9 mouse cellular contexts compared by ENCODE assay signal in the genomic region with DNA sequence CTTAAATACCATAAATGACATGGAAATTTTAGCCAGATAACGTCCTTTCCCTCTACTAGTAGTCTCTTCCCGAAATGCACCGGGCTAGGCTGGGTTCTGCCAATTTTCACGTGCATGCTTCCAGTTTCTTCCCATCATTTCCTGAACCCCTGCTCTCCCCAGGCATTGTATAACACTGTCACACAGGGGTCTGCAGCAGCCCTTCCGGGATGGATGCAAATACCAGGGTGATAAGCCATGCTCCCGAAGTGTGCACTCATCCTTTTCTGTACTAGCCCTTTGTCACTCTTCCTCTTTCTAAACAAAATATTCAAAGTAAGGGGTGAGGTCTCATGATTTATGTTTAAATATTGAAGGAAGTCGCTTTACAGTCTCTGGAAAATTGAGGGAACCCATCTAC. TPM values are rescaled to one million over a fixed set of nuclear protein-coding genes. Genes with fewer than 3 reads are reported as not detected.
DNase-seq lines count a peak whose midpoint lies in the region; ATAC-seq and TF ChIP-seq lines count a peak whose summit lies in the region.
"Had no signal": no experiment of that assay in that cellular context is flagged by ENCODE, and none has a peak within 500 bp of the region (broad histone marks: within the 10 kb centered on the region; RNA-seq: fewer than 3 reads in every experiment).

No protein-coding gene starts in this region.

- H3K4me3 ChIP-seq in erythroblast, embryonic 14.5 days (replicated peaks): peak overlapping the region; percentile 87
- peak overlapping the region; percentile 92 for H3K4me3 ChIP-seq in testis, adult 2 months (ENCODE audit: control insufficient read depth, low read depth, low read length)
- peak overlapping the region; percentile 81 for H3K4me3 ChIP-seq in limb, embryonic 15.5 days
- H3K4me3 ChIP-seq in stomach, postnatal 0 days (ENCODE audit: low read depth, low read length): peak overlapping the region; percentile 88
- no peak overlapping the region for H3K4me3 ChIP-seq in thymus, adult 2 months (ENCODE audit: control insufficient read depth, insufficient read depth, low read length)

- WGBS in limb, embryonic 15.5 days: 57% methylated on average over 7 of the region's 7 CpGs
- whole genome bisulfite sequencing in stomach, postnatal 0 days: 53% methylated on average over 7 of the region's 7 CpGs
- WGBS in thymus, adult 2 months: 62% methylated on average over 7 of the region's 7 CpGs

- H3K27ac ChIP-seq in testis, adult 2 months (ENCODE audit: control insufficient read depth, insufficient read depth, low read depth, low read length): no peak overlapping the region
- no peak overlapping the region for H3K27ac ChIP-seq in limb, embryonic 15.5 days
- H3K27ac ChIP-seq in stomach, postnatal 0 days (replicated peaks): no peak overlapping the region
- no peak overlapping the region for H3K27ac ChIP-seq in thymus, adult 2 months (ENCODE audit: control insufficient read depth, insufficient read depth, low read length)

- H3K4me2 ChIP-seq in limb, embryonic 15.5 days: peak overlapping the region; percentile 58
- H3K4me2 ChIP-seq in stomach, postnatal 0 days (replicated peaks; ENCODE audit: low read depth): peak overlapping the region; percentile 86

- no peaks in the 10 kb centered on the region for H3K9me3 ChIP-seq in erythroblast, embryonic 14.5 days (ENCODE audit: control insufficient read depth, low read length)
- no peaks in the 10 kb centered on the region for H3K9me3 ChIP-seq in limb, embryonic 15.5 days
- no peaks in the 10 kb centered on the region for H3K9me3 ChIP-seq in stomach, postnatal 0 days (ENCODE audit: control insufficient read depth, low read length)

- no peak for TF ChIP-seq EP300 in stomach, postnatal 0 days (optimal IDR thresholded peaks at IDR 0.05)

- intact Hi-C loops in left cerebral cortex, postnatal 36 days (cut with DNase I): loop anchor here (2.0 to 5.0 kb wide), 2 partner anchors 65 to 218 kb away; a partner anchor contains a TSS

- no peak for DNase-seq in testis, postnatal 10 days (ENCODE audit: low spot score)
- no peak for DNase-seq in stomach, postnatal 0 days (ENCODE audit: low spot score)
- no peak for DNase-seq in left cerebral cortex, postnatal 36 days (ENCODE audit: low spot score in 2 of 2)
- DNase-seq in thymus, adult 2 months: no peak
- DNase-seq: embryo, embryonic 11 days had no signal

- peaks cover 3% of the 10 kb centered on the region; the same call in 1 of the 2 replicates for H3K36me3 ChIP-seq in erythroblast, embryonic 14.5 days (ENCODE audit: control insufficient read depth)
- no peaks in the 10 kb centered on the region; the same call in 1 of the 2 replicates for H3K36me3 ChIP-seq in testis, adult 2 months (ENCODE audit: control insufficient read depth, insufficient read depth, low read length)
- H3K36me3 ChIP-seq in limb, embryonic 15.5 days: 0 out of 2 replicates have a peak, but pooled peaks cover 3% of the 10 kb centered on the region
- H3K36me3 ChIP-seq in stomach, postnatal 0 days (ENCODE audit: control insufficient read depth, insufficient read depth, low read length): no peaks in the 10 kb centered on the region
- no peaks in the 10 kb centered on the region for H3K36me3 ChIP-seq in thymus, adult 2 months (ENCODE audit: control insufficient read depth, insufficient read depth, low read length)

- TF ChIP-seq POLR2A in testis, adult 2 months (IDR thresholded peaks at IDR 0.05; ENCODE audit: control insufficient read depth, low read depth, low read length): no peak
- no peak for TF ChIP-seq POLR2A in thymus, adult 2 months (IDR thresholded peaks at IDR 0.05; ENCODE audit: control insufficient read depth, extremely low read depth, insufficient read depth, low read length, poor library complexity)

- TF ChIP-seq CTCF in testis, adult 2 months (IDR thresholded peaks at IDR 0.05; ENCODE audit: control insufficient read depth, insufficient read depth, insufficient replicate concordance, low read depth, low read length): no peak
- no peak for TF ChIP-seq CTCF in stomach, postnatal 0 days (IDR thresholded peaks at IDR 0.05; ENCODE audit: low read depth)
- TF ChIP-seq CTCF in thymus, adult 2 months (IDR thresholded peaks at IDR 0.05; ENCODE audit: borderline replicate concordance, control insufficient read depth, extremely low read depth, insufficient read depth, low read length, poor library complexity): no peak

- peak overlapping the region; percentile 85; the same call in 1 of the 2 replicates for H3K9ac ChIP-seq in limb, embryonic 15.5 days
- peak overlapping the region; percentile 94; the same call in 1 of the 2 replicates for H3K9ac ChIP-seq in stomach, postnatal 0 days (ENCODE audit: low read length)

- peaks cover 40% of the 10 kb centered on the region for H3K4me1 ChIP-seq in erythroblast, embryonic 14.5 days (ENCODE audit: control insufficient read depth)
- H3K4me1 ChIP-seq in testis, adult 2 months (ENCODE audit: control insufficient read depth, insufficient read depth, low read length): peaks cover 14% of the 10 kb centered on the region
- peaks cover 19% of the 10 kb centered on the region for H3K4me1 ChIP-seq in limb, embryonic 15.5 days
- no peaks in the 10 kb centered on the region for H3K4me1 ChIP-seq in stomach, postnatal 0 days (replicated peaks; ENCODE audit: control insufficient read depth, insufficient read depth)
- H3K4me1 ChIP-seq in thymus, adult 2 months (replicated peaks; ENCODE audit: control insufficient read depth, insufficient read depth, low read length): peaks cover 7% of the 10 kb centered on the region

- ATAC-seq in erythroblast, adult 5-6 weeks (replicated peaks; ENCODE audit: low FRiP score, poor library complexity, severe bottlenecking): no peak
- no peak for ATAC-seq in limb, embryonic 15.5 days (ENCODE audit: insufficient number of reproducible peaks, low FRiP score, low TSS enrichment, low read depth)
- no peak for ATAC-seq in stomach, postnatal 0 days (ENCODE audit: low FRiP score, low TSS enrichment)

- peaks cover 30% of the 10 kb centered on the region for H3K27me3 ChIP-seq in erythroblast, embryonic 14.5 days (ENCODE audit: control insufficient read depth)
- H3K27me3 ChIP-seq in testis, adult 2 months (ENCODE audit: control insufficient read depth, insufficient read depth, low read length): no peaks in the 10 kb centered on the region
- H3K27me3 ChIP-seq in limb, embryonic 15.5 days: no peaks in the 10 kb centered on the region
- H3K27me3 ChIP-seq in stomach, postnatal 0 days (ENCODE audit: control insufficient read depth, insufficient read depth, low read length): no peaks in the 10 kb centered on the region
- H3K27me3 ChIP-seq in thymus, adult 2 months (ENCODE audit: control insufficient read depth, insufficient read depth, low read length): no peaks in the 10 kb centered on the region

RNA-seq across cellular contexts. Expression of a gene that starts 0.9 kb away (rescaled TPM):
- polyA plus RNA-seq in erythroblast, embryonic 14.5 days (2012): 0.04 and 0.06 TPM in 2 replicates
- total RNA-seq in erythroblast, adult 5-6 weeks (2015; ENCODE audit: low replicate concordance): 0.84 and 1.7 TPM in 2 replicates
- 1.2 and 2.4 TPM in 2 replicates for total RNA-seq in erythroblast, adult 5-6 weeks (2017; ENCODE audit: low replicate concordance)
- polyA plus RNA-seq in testis, adult 2 months (2012; rRNA removed): 1.7 TPM in 2 replicates
- 7.9 and 10.6 TPM in 2 replicates for polyA plus RNA-seq in limb, embryonic 15.5 days (2015; fragmentation: Nextera tagmentation; extraction: Ambion mirVana)
- 3.0 TPM in 2 replicates for polyA plus RNA-seq in stomach, postnatal 0 days (2015; fragmentation: Nextera tagmentation; extraction: Ambion mirVana)
- 1 to 10 TPM; 7.1 to 8.9 TPM for total RNA-seq in left cerebral cortex, postnatal 36 days (2021)
- 17.6 and 18.8 TPM in 2 replicates for polyA plus RNA-seq in thymus, adult 2 months (2012; rRNA removed)
